Mouse (Mus musculus) kidney, adult 2 months (tissue): Measurements from ENCODE around the gene Srxn1. TPM values are rescaled to one million over a fixed set of nuclear protein-coding genes. Genes with fewer than 3 reads are reported as not detected.

ENCODE experiments used
- DNase-seq: peaks from one replicate; pipeline ENCODE4 v3.0.0; 2021
- H3K27ac ChIP-seq: fragments of 200-500 bp; 2 replicates; pipeline ENCODE4 v1.5.1; 2012; ENCODE audit warnings: low read depth, low read length, control low read depth, inconsistent platforms; ENCODE audit not compliant: insufficient read depth
- H3K27me3 ChIP-seq: fragments of 200-500 bp; replicated peaks from 2 replicates; pipeline ENCODE4 v1.6.1; 2012; ENCODE audit warnings: mild to moderate bottlenecking, moderate library complexity, low read length, inconsistent platforms; ENCODE audit not compliant: control insufficient read depth, insufficient read depth
- H3K36me3 ChIP-seq: fragments of 200-500 bp; 2 replicates; pipeline ENCODE4 v1.6.1; 2012; ENCODE audit warnings: mild to moderate bottlenecking, moderate library complexity, low read length, inconsistent platforms; ENCODE audit not compliant: control insufficient read depth, insufficient read depth
- H3K4me1 ChIP-seq: fragments of 200-500 bp; 2 replicates; pipeline ENCODE4 v1.6.1; 2011; ENCODE audit warnings: low read length; ENCODE audit not compliant: control insufficient read depth, insufficient read depth
- H3K4me3 ChIP-seq: fragments of 200-500 bp; 2 replicates; pipeline ENCODE4 v1.5.1; 2011; ENCODE audit warnings: mild to moderate bottlenecking, low read depth, low read length, control low read depth; ENCODE audit not compliant: insufficient read depth
- CTCF ChIP-seq: fragments of 200-500 bp; conservative IDR thresholded peaks from 2 replicates; pipeline ENCODE4 v1.5.1; 2011; ENCODE audit warnings: low read depth, mild to moderate bottlenecking, control low read depth, low read length, moderate library complexity, mixed read lengths; ENCODE audit not compliant: insufficient read depth, insufficient read length
- POLR2A ChIP-seq: fragments of 200-500 bp; IDR thresholded peaks from one replicate; pipeline ENCODE4 v1.6.1; 2011; ENCODE audit warnings: low read depth, low read length, control low read depth
- WGBS: fragments of 180-500 bp; shearing (Covaris S2); methylation state at CpG from one replicate; pipeline ENCODE4 v1.1.7; 2018; 5-methylcytosine and 5-hydroxymethylcytosine counted together
- polyA plus RNA-seq: library from polyadenylated mRNA; depleted of rRNA; stranded (reverse); fragments of >200 nt; gene quantifications from 2 replicates; pipeline ENCODE4 v1.2.3, GENCODE M21; 2012

The Srxn1 gene
- polyA plus RNA-seq, 1 experiment: 113 TPM

DNA sequence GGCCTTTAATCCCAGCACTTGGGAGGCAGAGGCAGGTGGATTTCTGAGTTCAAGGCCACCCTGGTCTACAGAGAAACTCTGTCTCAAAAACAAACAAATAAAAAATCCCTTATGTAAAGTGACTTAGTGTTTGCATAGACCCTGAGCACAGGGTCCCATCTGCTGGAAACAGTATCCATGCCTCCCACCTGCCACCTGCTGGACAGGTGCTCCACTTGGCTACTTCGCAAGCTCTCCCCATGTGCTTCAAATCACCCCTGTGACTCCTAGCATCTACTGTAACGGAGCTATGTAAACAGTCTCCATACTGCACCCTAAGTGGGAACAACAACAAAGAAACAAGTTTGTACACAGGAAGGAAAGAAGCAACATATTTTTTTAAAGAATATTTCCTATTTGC is 23.3 kb downstream of the Srxn1 start:
- H3K36me3 ChIP-seq: no peaks in the 10 kb centered on the region
- no peaks in the 10 kb centered on the region for H3K4me1 ChIP-seq
- 64% methylated on average over 2 of the region's 2 CpGs for WGBS
- no peak overlapping the region for H3K4me3 ChIP-seq
- H3K27ac ChIP-seq: no peak overlapping the region
- H3K27me3 ChIP-seq: no peaks in the 10 kb centered on the region
- no peak for DNase-seq
- TF ChIP-seq POLR2A: no peak
- no peak; the same call in 1 of the 2 replicates for TF ChIP-seq CTCF

- H3K27ac ChIP-seq: no peak overlapping the region
- H3K27me3 ChIP-seq: no peaks in the 10 kb centered on the region
- no peaks in the 10 kb centered on the region for H3K4me1 ChIP-seq
- H3K4me3 ChIP-seq: no peak overlapping the region
- WGBS: 86% methylated on average over 3 of the region's 3 CpGs
- DNase-seq: no peak
- TF ChIP-seq POLR2A (no peak), CTCF (no peak)
- no peaks in the 10 kb centered on the region for H3K36me3 ChIP-seq
Measured at GRCm38 (mm10) chr2:152129778-152130177, 24.5 kb downstream of the Srxn1 start.

DNA sequence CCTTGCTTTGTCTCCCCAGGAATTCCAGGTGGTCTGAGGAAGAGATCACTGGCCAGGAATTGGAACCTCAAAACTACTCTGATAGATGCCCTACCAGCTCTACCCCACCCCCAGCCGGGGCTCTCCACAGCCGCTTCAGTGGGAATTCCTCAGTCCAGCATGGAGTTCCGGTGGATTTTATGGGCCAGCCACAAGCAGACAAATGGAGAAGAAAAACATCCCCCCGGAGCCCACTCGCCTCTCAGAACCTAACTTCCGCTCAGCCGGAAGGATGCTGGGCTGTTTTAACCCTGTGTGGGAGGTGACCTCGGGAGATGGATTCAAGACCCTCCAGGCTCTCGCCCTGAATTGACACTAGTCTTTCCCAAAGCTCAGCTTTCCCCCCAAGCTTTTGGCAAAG is 26.7 kb downstream of the Srxn1 start:
- H3K27me3 ChIP-seq: no peaks in the 10 kb centered on the region
- WGBS: 12% methylated on average over 9 of the region's 9 CpGs
- no peak overlapping the region for H3K27ac ChIP-seq
- H3K4me1 ChIP-seq: no peaks in the 10 kb centered on the region
- TF ChIP-seq POLR2A (no peak), CTCF (no peak)
- no peaks in the 10 kb centered on the region for H3K36me3 ChIP-seq
- DNase-seq: no peak
- H3K4me3 ChIP-seq: no peak overlapping the region

GRCm38 (mm10) chr2:152132691-152133090 is 27.4 kb downstream of the Srxn1 start:
- DNase-seq: no peak
- TF ChIP-seq CTCF (no peak), POLR2A (no peak)

GRCm38 (mm10) chr2:152139191-152139987 is 34.1 kb downstream of the Srxn1 start:
- Histone ChIP-seq H3K27ac (no peak overlapping the region), H3K36me3 (no peaks in the 10 kb centered on the region), H3K4me1 (no peaks in the 10 kb centered on the region), H3K27me3 (no peaks in the 10 kb centered on the region), H3K4me3 (no peak overlapping the region)
- no peak for TF ChIP-seq POLR2A
- TF ChIP-seq CTCF: no peak
- no peak for DNase-seq
- WGBS: 77% methylated on average over 10 of the region's 10 CpGs

More at GRCm38 (mm10) chr2:152132691-152133090, 27.4 kb downstream of the Srxn1 start:
- Histone ChIP-seq H3K4me1 (no peaks in the 10 kb centered on the region), H3K27me3 (no peaks in the 10 kb centered on the region), H3K4me3 (no peak overlapping the region), H3K27ac (no peak overlapping the region), H3K36me3 (no peaks in the 10 kb centered on the region)
- 61% methylated on average over 8 of the region's 8 CpGs for WGBS

GRCm38 (mm10) chr2:152140941-152141340 is 35.6 kb downstream of the Srxn1 start:
- no peak overlapping the region for H3K4me3 ChIP-seq
- H3K27ac ChIP-seq: no peak overlapping the region
- WGBS: 45% methylated on average over 11 of the region's 11 CpGs
- no peaks in the 10 kb centered on the region for H3K36me3 ChIP-seq
- DNase-seq: no peak
- no peaks in the 10 kb centered on the region for H3K4me1 ChIP-seq
- no peak for TF ChIP-seq CTCF
- no peak for TF ChIP-seq POLR2A
- H3K27me3 ChIP-seq: no peaks in the 10 kb centered on the region

DNA sequence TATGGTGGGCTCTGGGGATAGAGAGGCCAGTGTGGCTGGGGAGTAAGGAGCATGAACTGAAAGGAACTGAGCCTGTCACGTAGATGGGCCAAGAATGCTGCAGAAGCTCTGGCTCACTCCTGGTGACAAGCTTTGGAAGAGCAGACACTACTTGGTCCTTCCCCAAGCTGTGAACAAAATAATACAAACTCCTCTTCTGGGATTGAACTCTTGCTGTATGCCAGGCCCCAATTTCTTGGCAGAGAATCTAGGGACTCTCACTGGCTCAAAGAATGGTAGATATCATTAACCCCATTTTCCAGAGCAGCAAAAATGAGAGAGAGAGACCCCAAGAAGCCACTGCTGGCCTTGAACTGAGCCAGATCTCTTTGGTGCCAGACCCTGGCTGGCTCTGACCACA is 36.2 kb downstream of the Srxn1 start:
- WGBS: 40% methylated on average over 1 of the region's 1 CpGs
- H3K4me1 ChIP-seq: no peaks in the 10 kb centered on the region
- no peak overlapping the region for H3K4me3 ChIP-seq
- TF ChIP-seq CTCF (no peak), POLR2A (no peak)
- DNase-seq: no peak
- no peaks in the 10 kb centered on the region for H3K27me3 ChIP-seq
- no peaks in the 10 kb centered on the region for H3K36me3 ChIP-seq
- H3K27ac ChIP-seq: no peak overlapping the region
